Mouse (Mus musculus) G1E (cell line): ENCODE data around the gene Trmo.

Experiments
- CTCF ChIP-seq: IDR thresholded peaks from 2 replicates; pipeline ENCODE4 v1.5.1; 2012; ENCODE audit warnings: low read depth, low read length, inconsistent platforms, mixed read lengths
- GATA1 ChIP-seq: IDR thresholded peaks from 2 replicates; pipeline ENCODE4 v1.6.1; 2012; ENCODE audit warnings: borderline replicate concordance, low read length, inconsistent platforms, mixed read lengths
- GATA2 ChIP-seq: IDR thresholded peaks from 2 replicates; pipeline ENCODE4 v1.6.1; 2012; ENCODE audit warnings: low read depth, low read length, inconsistent platforms, borderline replicate concordance
- POLR2AphosphoS5 ChIP-seq: IDR thresholded peaks from 2 replicates; pipeline ENCODE4 v1.6.1; 2012; ENCODE audit warnings: low read depth, low read length, inconsistent platforms; ENCODE audit not compliant: insufficient replicate concordance
- TAL1 ChIP-seq: conservative IDR thresholded peaks from 2 replicates; pipeline ENCODE4 v1.6.1; 2012; ENCODE audit warnings: low read depth, low read length, inconsistent platforms, mixed read lengths

- TF ChIP-seq CTCF (no peak), GATA1 (no peak), POLR2AphosphoS5 (no peak), TAL1 (no peak), GATA2 (no peak)
Observed at GRCm38 (mm10) chr4:46348897-46349296, 40.3 kb downstream of the Trmo start.
